Mouse (Mus musculus): Measurements from ENCODE around the gene Kremen2.

Gene Kremen2

DNA sequence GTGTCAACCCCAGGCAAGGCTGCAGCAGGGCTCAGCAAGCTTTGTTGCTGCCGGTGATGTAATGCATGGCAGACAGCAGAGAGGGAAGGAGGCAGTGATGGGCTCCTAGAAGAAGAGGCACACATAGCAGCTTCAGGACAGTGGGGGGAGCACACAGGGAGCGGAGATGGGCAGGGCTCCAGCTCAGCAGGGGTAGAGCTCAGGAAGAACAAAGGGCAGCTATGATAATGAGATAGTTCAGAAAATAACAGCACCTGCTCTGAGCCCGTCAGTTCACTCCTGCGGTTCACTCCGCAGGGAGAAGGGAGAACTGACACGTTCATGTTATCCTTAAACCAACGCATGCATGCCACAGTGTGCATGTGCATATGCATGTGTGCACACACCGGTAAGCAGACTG, 13.2 kb upstream of the Kremen2 start:
- peak; percentile 69 for DNase-seq

DNA sequence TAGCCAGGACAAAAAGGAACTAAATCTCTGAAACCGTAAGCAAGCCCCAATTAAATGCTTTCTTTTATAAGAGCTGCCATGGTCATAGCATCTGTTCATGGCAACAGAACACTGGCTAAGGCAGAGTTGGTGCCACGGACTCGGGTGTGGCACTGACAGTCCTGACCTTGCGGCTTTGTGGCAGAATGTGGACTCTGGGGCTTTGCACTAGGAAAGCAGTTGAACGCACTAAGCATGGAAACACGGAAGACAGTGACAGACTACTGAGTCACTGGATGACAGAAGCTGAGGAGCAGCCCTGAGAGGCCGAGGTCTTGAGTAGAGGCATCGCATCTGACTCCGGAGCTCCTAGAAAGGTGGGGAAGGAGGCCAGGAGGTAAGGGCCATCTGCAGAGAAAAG, 11.9 kb upstream of the Kremen2 start:
- no peak for DNase-seq

DNA sequence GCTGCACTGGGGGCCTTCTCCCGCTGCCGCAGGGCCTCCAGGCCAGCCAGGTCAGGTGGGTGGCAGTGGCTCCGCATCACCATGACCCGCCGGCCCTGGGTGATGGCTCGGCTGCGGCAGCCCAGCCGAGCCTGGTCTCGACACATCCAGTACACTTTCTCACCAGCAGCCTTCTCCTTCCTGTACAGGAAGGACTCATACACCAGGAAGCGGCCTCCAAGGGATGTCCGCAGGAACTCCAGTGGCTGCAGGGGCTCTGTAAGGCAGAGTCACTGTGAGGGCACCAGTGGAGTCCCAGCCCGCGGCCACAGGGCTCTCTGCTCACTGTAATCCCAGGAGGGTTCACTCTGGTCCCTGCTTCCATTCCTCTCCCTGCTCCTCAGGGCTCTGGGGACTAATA, 10.1 kb upstream of the Kremen2 start:
- DNase-seq: no peak

DNA sequence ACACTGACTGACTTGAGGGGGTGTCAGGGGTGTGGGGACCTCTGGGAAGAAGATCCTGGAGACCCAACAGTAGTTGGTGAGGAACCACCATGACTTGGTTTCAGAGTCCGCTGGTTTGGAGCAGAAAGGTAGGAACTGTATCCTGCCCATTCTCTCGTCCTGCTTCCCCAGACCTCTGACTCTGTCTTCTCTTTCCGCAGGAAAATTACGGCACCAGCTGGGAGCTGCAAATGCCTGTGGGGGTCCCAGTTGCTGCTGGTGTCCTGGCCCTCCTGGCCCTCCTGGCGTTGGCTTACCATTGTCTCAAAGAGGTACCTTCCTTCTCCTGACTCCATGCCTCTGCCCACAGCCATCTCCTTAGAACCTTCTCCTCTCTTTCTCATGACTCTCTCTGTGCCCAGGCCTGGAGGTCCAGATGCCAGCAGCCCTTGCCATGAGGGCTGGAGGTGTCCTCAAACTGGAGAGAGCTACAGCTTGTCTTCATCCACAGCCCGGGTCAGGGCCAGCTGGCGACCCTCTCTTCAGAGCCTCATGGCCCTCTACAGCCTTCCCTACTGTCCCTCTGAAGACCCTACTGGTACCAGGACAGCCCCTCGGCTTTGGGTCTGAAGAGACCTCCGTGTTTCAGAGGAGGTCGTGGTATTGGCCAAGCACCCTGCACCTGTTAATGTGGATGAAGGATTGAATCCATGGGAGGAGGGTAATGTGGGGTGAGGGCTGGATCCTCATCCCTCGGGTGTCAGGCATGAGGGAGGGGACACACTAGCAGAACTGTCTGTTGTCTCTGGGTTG, 4.0 kb upstream of the Kremen2 start:
- no peak for DNase-seq

DNA sequence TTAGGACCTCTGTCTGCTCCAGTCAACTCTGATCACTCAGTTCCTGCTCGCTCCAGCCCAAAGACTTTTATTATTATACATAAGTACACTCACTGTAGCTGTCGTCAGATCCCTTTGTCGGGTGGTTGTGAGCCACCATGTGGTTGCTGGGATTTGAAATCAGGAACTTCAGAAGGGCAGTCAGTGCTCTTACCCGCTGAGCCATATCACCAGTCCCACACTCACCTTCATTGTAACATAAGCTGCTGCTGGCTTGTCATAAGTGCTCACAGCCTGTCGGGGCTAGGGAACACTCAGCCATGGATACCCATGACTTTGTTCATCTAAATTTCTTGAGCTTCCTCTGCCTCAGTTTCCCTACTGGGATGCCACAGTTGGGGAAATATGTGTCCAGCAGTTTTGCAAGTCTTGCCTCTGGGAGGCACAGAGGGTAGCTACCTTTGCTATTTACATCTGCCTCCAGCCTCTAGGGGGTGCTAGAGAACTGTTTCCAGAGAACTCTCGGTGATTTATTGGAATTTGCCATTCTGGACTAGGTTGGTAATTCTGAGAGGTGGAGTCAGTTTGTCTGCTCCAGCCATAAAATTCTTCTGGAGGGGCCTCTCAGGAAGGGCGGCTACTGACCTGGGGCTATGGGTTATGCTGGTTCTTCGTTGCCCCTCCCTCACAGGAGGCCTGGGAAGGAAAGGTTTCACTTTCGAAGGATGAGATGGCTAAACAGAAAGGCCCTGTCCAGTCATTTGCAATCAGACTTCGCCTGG, 3.2 kb upstream of the Kremen2 start:
- DNase-seq: peak; percentile 68

DNA sequence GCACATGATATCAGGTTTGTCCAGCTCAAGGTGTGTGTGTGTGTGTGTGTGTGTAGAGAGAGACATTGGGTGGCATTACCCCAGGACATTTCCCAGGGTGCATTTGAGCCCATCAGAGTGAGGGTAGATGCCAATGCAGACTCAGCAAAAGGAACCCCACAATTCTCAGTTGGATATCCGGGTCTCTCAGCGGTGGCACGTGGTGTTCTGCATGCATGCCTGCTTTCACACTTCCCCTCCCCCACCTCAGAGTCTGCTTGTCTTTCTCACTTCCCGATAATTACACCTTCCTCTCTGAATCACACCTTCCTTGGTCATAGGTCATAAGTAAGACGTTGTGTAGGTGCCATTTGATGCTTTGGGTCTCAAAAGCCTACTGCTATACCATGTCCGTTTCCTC, 2.4 kb upstream of the Kremen2 start:
- no peak for DNase-seq

DNA sequence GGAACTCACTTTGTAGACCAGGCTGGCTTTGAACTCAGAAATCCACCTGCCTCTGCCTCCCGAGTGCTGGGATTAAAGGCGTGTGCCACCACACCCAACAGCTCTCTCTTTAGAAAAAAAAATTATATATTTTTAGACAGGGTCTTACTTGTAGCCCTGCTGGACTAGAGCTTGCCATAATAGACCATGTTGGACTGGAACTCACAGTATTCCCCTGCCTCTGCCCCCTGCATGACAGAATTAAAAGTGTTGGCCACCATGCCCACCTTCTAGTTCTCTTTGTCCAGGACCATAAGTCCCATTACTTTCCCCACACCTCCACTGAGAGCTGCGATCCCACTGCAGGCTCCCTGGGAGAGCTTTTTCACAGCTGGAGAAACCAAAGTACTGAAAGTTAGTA, 1.8 kb upstream of the Kremen2 start:
- no peak for DNase-seq

DNA sequence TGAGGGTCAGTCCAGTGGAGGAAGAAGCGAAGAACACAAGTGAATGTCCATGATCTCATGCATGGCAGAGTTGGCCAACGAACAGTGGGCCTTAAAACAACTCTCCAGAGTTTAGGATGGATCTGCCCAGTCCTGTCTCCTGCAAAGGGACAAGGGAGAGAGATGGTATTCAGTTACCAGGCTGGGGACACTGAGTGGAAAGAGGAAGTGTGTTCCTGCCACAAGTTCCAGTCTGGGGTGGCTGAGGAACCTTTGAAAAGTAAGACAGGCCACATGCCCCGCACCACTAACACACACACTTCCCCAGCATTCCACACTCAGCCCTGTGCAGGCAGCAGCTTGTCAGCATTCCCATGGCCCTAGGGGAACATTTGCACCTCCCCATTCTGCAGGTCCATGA, 1.1 kb upstream of the Kremen2 start:
- peak; percentile 20 for DNase-seq

DNA sequence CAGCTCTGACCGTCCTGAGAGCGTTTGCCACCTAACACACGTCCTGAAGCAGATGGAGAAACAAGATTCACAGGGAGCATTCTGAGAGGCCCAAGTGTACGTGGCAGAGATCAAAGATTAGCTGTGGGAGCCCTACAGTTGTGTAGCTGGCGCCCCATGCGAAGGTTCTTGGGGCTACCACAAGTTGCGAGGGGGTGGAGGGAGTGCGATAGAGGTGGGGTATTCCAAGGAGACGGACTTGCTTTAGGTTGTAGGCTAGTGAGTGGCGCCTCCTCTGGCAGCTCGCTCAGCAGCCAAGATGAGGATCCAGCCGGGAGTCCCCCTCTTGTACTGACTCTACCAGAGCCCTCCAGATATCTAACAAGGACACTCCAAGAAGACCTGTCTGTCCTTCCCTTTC, 678 bp upstream of the Kremen2 start:
- DNase-seq: peak; percentile 42

DNA sequence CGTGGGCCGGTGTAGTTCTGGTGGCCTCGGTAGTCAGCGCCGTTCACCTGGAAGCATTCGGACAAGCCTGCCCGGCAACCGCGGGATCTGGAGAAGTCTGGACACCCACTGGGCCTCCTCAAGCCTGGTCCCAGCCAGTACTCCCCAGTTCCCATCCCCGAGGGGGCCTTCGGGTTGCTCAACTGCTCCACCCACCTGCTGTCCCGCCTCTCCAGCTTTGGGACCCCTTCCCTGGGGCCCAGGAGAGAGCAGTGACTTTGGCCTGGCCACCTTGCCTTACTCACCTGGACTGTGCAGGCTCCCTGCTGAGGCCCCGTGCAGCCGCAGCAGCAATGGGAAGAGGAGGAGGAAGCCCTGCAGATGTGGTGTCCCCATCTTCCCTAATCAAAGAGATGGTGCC, 982 bp downstream of the Kremen2 start:
- peak; percentile 52 for DNase-seq

DNA sequence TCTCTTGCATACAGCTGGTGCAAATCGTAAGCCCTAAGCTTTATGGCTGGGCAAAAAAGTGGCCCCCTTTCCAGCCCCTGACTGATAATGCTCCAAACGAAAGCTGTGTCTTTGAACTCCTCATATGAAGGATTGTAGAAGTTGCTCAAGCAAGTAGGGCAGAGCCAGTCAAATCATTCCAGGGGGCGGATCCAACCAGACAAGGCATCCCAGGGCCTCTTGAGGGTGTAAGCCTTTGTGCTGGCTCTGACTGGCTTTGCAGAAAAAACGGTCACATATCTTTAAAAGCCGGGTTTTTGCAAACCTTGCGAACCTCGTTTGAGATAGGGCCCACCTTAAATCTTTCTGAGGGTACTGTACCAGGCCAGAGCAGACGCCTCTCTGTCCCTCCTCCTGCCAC, 1.6 kb downstream of the Kremen2 start:
- peak; percentile 28 for DNase-seq

DNA sequence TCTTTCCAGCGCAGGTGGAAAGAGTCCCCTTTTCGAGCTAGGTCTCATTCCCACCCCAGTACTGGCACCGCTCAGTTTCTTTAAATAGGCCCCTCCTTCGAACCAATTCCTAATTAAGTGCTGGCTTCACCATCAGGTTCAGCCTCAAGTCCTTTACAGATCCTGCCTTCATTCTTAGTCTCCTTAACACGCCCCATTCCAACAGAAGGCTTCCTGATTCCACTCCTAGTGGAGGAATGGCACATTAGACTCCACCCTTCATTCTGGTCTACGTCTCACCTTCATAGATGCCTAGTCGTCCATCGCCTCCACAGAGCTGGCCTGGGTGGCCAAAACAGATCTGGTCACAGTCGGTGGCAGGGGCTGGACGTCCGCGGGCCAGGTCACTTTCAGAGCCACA, 2.7 kb downstream of the Kremen2 start:
- DNase-seq: no peak

DNA sequence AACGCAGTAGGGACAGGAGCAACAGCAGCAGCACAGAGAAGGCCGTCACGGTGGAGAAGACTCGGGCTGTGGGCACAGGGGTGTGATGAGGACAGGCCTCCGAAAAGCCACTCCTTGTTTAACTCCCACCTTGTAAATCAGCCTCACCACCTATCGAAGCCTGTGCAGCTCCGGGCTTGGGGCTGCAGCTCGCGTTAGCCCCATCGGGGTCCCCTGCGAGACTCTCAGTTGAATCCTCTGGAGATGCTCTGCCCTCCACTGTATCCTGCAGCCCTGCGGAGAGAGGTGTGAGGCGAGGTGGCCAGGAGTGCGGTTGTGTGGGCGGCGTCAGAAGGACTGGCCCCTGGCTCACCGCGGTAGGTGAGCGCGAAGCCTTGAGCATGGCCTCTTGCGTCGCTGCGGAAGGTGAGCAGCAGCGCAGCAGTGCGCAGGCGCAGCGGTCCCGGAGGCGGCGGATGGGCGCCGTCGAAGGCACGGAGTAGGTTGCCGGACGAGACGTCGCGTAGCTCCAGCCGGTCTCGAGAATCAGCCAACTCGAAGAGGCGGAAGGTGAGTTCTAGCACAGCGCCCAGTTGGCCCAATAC, 3.3 kb downstream of the Kremen2 start:
- DNase-seq: peak; percentile 65

DNA sequence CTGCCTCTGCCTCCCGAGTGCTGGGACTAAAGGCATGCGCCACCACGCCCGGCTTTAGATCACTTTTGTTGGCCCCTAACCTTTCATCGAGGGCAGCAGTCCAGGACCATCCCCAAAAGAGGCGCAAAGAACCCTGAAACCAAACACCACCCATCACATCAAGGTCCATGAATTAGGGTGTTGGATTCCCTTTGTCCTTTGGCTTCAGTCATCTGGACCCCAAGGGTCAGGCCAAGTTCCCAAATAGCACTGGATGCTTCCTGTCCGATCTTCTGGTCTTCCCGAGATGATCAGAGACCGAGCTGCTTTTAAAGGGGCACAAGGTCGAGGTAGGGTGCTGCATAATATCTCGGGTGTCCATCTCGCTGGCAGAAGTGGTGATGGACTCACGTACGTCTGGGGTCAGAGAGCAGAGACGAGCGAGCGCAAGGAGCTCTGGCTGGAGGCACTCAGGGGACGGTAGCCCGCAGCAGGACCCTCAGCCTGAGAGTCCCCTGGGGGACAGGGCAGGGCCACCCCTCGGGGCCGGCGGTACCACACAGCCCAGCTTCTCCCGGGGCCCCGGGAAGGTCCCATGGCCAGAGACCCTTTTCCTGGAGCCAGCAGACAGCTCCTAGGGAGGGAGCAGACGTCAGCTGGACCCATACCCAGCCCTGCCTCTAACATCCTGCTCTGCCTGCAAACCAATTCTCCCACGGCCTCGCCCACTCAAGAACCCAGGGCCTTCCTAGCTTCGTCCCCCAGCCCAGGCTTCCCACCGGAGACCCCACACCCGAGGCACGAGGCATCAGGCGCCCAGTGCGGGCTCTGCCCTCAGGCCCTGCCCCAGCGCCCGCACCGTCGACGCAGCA, 4.0 kb downstream of the Kremen2 start:
- DNase-seq: peak; percentile 63

DNA sequence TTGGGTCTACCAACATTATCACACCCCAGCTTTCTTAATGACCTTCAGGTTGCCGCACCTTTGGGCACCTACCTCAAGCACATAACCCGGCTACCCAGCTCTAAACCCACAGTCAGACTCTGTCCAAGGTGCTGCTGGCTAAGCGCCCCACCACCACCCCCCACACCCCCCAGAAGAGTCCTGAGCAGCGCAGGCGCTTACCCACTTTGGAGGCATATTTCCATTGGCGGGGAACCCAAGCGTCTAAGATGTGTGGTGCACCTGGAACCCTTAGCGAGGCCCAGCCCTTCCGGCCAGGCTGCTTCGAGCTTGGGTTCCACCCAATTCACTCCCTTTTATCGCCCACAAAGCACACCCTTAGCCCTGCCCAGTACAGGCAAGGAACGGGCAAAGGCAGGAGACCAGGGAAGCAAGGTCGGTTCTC, 5.0 kb downstream of the Kremen2 start, which contains the start of gene Paqr4:
Paqr4 (minus strand) TSS at position 270 of the 424 bp plus-strand sequence.
- DNase-seq: peak; percentile 72

DNA sequence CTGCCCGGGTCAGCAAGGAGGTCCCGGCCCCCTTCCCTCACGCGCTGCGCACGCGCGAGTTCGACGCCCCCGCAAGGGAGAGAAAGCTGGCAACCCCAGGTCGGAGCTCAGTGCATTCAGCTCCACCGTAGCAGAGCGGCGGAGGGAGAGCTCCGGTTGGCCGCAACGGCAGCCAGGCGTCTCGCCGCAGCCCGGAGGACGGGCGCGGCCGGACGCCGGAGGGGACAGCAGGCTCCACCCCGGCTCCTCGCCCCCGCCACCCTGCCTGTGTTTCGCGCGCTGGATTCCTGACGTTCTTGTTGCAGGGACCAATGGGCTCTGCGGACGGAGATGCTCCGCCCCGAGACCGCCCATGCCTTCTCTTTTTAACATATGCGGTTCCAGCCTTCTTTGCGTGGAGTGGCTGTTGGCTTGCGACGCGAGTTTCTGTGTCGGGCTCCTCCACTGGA, 5.5 kb downstream of the Kremen2 start:
- DNase-seq: peak; percentile 95

DNA sequence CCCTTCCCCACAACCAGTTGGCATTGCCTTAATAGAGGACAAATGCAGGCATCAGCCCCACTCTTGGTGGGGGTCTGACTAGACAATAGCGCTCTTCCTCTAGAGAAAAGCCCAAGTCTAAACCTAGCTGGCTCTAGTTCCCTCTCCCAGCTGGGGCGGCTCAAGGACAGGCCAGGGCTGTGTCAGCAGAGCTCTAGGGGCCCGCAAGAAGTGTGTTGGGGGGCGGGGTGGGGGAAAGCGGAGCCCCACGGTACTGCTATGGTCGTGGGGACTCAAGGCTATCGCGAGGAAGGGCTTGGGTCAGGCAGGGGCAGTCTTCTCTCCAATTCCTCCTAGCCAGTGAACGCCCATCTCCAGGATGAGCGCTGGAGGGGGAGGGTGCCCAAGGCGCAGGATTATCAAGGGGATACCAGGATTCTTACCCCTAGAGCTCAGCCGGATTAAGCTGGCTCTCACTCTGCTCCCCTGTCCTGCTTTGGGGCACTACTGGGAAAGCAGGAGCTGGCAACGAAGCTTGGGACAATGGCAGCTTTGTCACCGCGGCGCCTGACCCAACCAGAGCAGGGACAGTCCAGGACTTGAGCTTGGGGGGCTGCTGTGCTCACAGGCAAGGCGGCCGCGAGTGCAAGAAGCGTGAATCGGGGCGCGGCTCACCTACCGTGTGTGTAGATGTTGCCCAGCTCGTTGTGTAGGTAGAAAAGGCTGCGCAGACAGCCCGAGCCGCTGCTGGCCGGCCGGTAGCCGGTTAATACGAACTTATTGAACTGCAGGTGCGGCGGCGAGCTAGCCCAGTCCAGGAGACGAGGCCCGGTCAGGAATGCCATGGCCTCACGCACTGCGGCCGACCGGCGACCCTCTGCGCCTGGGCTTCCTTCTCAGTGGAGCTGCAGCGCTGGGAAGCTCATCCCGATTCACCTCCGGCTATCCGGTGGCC, 6.2 kb downstream of the Kremen2 start:
- DNase-seq: peak; percentile 65

DNA sequence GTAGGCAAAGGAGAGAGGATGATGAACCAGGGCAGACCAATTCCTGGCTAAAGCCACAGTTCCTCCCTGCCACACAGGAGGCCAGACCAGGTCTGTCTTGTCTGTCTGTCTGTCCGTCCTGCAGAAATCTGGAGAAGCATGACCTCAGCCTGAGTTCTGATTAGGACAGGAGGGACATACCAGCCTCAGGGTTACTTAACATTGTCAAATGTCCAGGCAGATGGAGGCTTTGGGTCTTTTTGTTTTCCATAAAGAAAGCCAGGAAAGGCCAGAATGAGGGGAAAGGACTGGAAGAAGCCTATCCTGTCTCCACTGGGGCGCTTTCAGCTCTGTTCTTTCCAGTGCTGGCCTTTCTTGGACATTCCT, 6.8 kb downstream of the Kremen2 start:
- DNase-seq: no peak

DNA sequence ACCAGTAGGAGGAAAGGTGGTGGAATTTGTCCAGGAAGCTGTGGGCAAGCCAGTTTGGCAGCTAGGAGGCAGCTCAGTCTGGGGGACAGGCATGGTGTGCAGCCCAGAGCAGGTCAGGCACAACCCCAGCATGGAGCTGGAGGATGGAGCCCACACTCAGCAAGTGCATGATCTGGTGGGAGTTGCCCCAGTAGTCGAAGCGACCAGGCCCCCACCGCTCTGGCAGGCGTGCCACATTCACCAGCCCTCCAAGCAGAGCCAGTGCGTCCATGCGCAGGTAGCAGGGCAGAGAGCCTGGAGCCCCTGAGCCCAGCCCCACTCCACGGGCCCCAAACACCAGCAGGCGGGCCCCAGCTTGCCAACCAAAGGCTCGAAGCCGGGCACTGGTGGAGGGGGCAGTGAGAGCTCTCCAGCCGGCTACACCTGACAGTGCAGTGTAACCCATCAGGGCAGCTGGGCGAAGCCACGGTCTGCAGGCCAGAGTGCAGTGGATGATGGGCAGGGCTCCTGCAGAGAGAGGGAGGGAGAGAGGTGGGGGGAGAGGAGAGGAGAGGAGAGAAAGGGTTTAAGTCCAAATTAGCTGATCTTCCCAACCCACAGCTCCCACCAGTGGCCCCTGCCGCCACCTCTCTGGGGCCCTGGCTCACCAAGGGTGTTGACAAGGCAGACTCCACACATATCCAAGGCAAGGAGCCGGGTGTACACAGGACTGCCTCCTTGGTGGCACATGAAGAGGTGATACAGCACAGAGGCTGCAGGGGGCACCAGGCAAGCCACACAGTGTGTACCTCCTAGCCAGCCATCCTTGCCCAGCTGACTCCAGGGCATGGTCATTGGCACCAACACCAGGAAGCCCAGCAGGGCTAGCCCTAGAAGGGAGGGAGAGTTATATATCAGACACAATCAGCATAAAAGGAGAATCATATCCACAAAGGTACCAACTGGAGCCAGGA, 7.9 kb downstream of the Kremen2 start:
- peak; percentile 63 for DNase-seq

DNA sequence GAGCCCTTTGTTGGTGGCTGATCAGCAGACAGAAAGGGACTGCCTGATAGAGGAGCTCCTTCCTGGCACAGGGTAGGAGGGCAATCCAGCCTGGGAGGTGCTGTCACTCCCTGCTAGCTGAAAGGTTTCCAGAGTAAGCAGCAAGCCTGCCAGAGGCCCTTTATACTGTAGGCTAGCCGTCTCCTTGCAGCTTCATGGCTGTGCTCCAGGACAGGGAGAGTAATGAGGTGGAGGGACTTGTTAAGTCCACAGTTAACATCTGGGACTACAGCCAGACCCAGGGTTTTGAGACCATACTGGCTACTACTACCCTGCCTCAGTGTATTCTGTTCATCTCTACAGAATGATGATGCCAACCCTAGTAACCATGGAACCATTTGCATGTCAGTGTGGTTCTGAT, 11.3 kb downstream of the Kremen2 start:
- DNase-seq: no peak

DNA sequence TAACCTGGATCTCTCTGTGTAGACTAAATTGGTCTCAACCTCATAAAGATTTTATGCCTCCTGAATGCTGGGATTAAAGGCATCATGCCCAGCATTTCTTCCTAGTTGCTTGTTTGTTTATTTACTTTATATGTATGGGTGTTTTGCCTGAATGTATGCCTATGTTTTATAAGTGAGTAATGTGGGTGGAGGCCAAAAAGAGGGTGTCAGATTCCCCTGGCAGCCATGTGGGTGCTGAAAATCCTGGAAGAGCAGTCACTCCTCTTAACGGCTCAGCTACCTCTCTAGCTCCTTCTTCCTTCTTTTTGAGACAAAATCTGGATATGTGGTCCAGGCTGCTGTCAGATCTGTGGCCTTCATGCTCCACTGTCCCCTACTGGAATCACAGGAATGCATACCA, 15.2 kb downstream of the Kremen2 start:
- DNase-seq: no peak

All from cerebellum, adult 11-12 months (tissue).